Mouse (Mus musculus) 3T3-L1 (cell line): ENCODE measurements at regions not wholly inside any gene's neighbourhood (a gene's known extent, or its start where the extent isn't known, plus 50 kb on each side); places are given as distances from the start of the nearest gene placed in this dataset.

Source experiments
- DNase-seq: peaks from one replicate; pipeline ENCODE4 v3.0.0-alpha.2; 2015; ENCODE audit warnings: low read depth, low spot score

DNA sequence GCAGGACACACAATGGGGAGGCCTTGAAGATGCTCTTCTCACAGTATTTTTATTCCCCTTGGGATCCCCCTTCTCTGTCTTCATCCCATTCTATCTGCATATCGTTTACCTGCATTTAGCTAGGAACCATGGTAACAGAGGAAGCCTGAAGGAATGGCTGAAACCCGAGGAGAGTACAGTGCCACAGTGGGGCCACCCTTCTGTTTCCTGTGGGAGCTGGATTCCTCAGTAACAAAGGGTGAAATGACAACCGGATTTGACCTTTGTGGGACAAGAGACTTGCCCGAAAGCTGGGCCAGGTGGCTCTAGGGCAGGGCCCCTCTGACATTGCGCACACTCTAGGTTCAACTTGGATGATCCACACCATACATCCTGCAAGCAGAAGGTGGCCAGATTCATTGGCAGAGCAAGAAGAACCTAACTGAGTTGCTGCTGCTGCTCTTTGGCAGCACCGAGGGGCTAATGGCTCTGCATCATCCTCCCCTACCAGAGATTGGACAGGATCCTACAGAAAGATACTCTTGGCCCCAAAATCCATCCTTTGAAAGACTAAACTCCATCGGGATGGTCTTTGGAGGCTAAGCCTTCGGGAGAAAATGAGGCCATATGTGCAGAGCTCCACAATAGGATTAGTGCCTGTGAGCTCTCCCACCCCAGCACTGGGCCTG is 310.0 kb downstream of the Sox9 start:
- no peak for DNase-seq

DNA sequence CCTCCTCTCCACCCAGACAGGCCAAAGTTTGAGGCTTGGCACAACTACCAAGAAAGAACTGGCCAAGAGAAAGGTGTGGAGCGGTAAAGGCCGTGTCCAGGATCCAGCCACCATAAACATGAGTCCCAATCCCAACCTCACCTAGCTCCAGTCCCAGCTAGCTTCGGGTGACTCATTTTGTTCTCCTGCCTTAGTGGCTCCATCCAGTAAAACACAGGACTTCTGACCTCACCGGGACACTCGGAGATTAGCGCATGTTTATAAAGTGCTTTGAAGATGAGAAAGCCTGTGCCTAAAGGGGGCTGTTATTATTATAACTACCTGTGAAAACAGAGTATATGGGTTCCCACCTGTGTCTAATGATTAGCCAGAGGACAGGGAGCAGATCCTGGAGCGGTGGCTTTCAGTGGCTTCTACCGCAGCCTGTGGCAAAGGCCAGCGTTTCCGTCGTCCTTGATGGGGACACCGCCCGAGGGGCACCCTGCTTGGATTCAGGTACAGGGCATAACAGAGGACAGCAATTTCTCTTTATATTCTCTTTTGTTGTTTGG is 311.9 kb downstream of the Sox9 start:
- no peak for DNase-seq

DNA sequence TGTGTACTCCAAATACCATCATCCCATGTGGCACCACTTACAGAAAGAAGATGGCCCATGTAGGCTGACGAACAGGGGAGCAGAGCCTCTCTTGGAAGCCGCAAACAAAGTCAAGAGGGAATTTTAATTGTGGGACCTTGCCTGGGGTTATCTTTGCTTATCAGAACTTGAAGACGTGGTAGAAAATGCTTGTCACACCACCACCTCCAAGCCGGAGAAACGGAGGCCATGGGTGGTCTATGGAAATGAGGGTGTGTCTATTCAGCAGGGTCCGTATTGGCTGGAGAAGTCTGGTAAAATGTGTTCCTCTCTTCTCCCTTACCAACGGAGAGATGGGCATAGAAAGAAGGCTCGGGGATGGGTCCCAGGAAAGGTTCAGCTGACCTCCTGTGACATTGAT is 313.6 kb downstream of the Sox9 start:
- DNase-seq, result no peak

DNA sequence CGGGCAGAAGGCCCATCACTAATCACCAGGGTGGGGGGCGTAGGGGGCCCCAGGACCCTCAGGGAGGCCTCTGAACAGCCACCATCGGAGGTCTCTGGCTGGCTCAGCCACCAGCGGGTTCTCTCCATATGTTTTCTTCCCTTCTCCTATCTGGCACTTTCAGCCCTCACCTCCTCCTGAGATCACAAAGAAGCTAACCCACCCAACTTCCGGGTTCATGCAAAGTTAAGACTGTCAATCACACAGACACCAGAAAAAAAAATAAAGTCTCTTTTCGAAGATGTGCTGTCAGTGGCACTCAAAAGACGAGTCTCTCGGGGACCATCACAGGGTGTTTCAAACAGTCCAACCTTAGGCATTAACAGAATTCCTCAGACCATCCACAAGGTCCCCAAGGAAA is 314.2 kb downstream of the Sox9 start:
- no peak for DNase-seq

DNA sequence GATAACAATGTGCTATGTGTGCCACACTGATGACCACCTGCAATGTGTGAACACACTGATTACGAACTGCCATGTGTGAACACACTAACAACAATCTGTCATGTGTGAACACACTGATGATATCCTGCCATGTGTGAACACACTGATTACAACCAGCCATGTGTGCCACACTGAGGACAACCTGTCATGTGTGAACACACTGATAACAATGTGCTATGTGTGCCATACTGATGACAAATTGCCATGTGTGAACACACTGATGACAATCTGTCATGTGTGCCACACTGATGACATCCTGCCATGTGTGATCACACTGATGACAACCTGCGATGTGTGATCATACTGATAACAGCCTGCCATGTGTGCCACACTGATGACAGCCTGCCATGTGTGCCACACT is 316.3 kb downstream of the Sox9 start:
- no peak for DNase-seq

DNA sequence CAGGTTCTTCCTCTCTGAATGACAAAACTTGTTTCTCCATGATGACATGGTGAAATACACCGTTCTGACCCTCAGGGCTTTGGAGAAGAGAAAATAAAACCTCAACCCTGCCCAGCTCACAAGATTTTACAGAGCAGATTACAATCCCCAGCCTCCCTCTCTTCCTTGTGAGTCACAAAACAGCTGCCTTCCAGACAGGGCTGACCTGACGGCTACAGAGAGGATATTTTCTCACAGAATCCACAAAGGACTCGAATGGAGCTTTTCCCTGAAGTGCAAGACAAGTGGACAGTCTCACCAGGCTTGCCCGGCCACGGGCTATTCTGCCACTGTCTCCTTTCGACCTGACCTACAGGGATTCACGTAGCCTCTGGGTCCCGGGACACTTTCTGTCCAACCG is 318.8 kb downstream of the Sox9 start:
- DNase-seq, result peak; percentile 78

DNA sequence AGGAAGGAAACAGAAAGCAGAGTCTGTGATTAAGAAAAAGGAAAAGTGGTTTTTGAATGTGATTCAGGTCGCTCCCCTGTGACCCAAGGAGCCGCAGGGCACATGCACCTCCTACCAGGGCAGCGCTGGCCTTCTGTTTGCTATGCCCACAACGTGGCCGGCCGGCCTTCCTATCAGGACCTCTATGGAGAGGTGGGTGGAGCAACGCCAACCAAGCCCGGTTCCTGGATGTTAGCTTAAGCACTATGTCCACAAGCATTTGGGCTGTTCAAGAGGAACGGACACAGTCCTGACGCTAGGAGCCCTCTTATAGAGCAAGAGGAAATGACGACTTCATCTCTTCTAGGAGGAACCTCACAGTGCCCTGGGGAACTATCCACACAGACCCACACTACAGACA is 319.5 kb downstream of the Sox9 start:
- DNase-seq, result no peak

DNA sequence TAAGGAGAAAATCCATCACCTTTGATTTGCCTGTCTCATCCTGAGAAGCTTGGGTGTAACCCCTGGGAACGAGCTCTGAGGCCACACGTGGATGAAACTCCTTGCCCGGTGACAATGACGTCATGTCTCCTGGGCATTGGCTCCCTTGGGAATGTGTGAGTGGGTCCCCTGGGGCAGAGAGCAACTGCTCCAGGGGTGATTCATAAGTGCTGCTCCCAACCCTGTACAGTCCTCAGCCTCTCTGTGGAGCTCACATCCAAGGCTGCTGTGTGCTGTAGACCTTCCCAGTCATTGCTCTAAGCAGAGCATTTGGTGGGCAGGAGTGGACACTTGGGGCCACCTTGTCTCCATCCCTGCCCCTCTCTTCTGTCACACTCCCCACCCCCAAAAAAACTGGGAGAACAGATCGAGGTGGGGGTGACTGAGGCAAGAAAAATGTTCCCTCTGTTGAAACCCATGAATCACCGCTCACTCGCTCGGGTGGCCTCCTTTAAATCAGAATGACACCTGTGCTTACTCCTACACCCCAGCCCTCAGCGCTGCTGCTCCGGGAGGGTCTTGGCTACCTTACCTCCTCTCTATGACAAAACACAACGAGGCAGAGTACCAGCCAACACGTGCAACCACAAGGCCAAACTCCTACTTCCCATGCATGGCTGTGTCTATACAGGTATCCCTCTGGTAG is 321.3 kb downstream of the Sox9 start:
- peak; percentile 44 for DNase-seq

DNA sequence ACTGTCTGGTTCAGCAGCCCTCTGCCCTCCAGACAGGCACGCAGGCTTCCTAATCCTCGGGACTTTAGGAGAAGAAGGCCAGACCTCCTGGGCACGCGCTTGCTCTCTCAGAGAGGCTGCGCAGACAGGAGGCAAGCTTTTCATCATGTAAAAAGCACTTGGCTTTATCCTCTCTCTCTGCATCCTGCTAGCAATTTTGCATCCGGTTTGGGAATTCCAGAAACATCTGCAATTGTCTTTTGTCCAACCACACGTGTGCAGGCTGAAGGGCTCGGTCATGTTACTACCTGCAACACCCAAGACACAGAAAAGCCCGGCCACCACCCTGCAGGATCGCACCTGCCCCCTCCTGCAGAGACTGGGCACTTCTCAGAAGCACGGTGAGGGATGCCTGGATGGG is 323.3 kb downstream of the Sox9 start:
- no peak for DNase-seq

DNA sequence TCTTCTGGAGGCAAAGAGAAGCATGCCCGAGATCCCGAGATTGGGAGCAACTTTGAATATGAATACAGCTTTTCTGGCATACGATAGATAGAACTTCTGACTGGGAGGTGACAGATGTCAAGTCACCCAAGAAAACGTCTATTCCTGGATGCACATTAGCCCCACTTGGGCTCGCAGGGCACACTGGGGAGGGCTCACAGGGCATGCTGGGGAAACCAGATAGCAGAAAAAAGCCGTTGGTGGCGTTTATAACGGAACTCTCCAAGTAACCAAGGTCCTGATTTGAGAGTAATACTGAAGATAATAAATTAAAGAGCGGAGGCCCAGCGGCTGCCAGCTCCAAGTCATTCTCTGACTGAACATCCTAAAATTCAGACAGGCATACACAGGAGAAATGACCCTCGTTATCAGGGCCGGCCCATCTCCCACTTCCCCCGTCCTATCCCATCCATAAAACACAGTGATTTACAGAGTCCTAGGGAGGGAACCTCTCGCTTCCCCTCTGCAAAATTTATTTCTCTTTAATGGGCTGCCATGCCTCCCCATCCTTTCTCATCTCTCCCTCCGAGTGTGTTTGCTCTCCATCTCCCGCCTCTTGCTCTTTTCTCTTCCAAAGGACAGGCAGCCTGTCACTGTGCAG is 325.3 kb downstream of the Sox9 start:
- DNase-seq, result no peak

DNA sequence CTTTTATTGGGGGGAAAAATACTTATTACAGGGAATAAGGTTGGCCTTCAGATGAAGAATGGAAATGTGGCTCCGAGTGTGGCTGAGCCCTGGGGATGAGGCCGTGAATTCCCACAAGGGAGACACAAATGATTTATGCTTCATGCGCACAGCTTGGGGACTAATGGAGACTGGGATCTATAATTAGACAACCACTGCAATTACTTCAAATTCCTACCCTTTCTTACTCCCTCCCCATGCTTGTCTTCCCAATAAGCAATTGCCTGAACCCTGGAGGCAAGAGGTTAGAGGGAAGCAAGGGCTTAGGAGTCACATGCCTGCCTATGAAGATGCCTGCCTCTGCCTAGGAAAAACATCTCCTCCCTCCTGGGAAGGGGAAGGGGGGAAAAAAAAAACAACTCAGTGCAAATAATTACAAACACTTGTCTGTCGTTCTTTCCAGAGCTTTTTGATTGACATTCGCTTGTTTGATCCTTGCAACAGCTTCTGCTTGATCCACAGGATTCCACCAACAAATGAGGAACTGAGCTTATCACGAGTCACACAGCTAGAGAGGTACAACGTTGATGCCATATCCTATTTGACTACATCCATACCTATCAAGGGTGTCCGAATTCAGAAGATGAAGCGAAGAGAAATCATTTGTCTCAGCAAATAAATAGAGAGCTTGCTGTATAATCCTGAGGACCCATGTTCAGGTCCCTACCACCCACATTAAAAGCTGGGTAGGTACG is 326.1 kb downstream of the Sox9 start:
- DNase-seq, result no peak

DNA sequence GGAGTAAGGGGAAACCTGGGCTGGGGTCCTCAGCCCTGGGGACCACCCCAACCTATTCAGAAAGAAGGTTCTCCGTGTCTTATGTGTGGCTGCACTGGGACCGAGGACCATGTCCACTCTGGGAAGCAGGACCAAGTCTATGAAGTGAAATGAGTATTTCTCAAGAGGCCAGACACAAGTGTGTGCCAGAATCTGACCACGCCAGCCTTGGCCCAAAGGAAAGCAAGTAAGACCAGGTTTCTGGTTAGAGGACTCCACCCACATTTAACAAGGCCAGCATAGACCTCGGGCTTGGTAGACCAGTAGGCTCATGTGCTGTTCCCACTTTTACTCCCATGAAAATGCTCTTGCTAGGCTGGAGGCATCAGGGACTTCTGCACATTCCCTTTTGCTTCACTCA is 327.1 kb downstream of the Sox9 start:
- DNase-seq, result peak; percentile 39

DNA sequence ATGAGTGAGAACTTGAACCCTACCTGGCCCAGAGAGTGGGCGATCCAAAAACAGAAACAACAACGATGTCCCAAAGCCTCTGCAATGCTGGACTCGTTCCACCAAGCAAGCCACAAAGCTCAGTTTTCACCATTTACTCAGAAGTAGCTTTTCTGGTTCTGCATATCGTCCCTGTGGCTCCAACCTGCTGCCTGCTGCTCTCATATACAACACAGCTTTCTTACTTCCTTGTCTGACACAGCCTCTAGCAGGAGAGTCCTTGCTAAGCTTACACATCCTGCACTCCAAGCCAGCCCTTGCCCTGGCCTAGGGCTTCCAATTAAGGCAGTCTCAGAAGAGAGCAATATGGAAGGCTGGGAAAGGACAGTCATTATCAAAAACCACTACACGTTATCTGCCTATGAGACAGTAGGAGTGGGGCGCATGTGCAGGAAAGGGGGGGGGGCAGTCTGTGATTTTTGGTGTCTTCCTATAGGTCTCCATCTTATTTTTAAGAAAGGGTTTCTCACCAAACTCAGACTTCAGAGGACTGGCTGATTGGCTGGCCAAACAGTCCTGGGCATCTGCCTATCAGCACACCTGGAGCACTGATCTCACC is 331.3 kb downstream of the Sox9 start:
- DNase-seq, result no peak

DNA sequence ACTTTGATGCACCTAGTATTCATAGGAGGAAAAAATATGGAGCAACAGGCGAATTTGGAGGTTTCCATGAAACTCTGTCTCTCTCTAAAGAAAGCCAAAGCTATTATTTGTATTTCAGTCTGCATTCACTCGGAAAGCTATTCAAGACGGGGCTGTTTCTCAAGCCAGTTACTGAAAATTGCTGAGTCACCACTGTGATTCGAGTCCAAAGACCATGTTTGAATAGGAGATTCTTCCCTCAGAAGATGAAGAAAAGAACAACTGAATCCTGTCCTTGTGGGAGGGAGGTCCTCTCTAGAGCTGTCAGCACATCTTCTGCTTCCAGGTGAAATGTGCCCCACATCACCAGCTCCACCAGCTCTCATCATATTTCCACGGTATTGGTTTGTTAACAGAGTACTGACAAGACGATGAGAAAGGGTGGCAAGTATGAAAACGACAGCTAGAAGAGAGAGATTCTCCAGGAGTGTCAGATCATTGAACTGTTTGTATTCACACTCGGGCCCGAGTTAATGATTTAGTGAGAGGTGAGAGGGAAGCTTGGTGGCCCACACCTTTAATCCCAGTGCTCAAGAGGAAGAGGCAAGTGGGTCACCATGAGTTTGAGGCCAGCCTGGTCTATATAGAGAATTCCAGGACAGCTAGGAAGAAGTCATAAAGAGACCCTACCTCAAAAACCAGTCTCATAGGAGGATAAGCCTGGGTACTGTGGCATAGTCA is 335.3 kb downstream of the Sox9 start:
- peak; percentile 15 for DNase-seq

DNA sequence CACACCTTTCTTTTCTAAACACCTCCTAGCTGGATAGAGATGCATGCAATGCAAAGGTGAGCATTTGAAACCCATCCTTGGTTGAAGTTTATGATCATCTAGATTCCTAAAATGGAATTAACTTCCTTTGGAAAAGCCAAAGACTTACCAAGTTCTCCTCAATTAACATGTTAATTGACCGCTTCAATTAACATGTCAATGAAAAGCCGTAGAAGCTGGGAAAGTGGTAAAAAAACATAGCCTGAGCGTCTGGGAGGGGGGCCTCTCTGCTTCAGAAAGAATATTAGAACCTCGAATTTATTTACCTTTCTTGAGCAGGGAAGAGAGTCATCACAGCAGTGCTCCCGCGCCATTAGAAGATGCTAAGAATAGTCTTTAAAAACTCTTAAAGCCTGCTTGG is 338.5 kb downstream of the Sox9 start:
- DNase-seq, result no peak

DNA sequence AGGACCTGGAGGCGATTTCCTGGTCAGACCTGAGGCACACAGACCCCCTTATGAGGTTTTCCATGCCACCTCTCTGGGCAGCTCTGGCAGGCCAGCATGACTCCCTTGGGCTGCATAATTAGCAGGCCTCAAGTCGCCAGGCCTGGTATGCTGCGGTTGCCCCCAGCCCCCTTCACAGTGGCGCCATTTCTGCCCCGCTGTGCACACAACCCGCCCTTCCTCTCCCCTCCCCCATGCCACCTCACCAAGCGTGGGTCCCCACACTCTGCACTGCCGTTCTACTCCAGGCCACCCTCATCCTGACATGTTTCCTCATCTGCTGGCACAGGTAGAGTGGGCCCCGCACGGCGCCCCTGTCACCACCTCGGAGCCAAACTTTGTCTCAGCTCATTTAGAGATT is 339.3 kb downstream of the Sox9 start:
- no peak for DNase-seq

DNA sequence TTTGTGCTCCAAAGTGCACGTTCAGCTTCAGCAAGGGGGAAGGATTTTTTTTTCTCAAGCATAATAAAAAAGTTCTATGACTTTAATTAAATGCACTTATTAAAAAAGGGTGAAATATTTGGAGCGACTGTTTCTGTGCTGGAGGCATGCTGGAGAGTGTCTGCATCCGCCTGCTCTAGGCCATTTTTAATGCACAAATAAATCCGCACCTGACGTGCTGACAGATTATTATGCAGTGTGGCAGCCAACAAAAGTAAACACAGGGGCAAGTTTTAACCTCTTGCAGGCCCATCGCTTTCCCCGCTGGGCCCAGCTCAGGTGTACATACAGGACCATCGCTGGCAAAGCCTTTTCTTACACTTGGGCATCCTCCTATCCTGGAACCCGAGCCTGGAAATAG is 340.1 kb downstream of the Sox9 start:
- DNase-seq, result no peak

DNA sequence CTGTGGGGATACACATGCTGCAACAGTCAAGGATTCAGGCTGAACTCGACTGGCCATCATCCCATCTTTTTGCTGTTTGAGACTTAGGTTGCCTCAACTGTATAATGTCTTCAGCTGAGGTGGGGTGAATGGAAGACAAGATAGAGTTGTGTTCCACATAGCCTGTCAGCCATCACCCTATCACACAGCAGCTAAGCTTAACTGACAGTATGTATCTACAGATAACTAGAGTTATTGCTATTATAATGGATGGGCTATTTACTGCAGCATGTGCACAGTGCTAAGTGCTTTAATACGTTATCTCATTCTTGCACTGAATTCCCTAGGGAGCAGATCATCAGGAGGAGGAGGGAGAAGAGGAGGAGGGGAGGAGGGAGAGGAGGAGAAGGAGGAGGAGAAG is 340.9 kb downstream of the Sox9 start:
- DNase-seq, result no peak

DNA sequence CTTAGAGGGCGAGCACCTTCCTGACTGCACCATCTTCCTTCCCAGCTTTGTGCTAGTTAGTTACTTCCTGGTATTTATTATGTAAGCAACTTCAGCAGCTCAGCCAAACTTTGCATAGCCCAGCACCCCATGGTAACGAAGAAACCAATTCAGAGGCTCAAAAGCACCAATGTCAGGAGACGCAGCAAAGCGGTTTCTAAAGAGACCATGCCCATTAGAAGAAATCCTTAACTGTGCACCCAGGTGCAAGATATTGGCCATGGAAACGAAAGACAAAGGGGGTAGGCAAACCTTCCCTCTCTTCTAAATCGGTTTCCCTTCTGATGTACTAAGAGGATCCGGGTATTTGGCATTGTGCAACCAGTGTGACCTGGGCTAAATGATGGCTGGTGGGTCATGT is 343.8 kb downstream of the Sox9 start:
- no peak for DNase-seq

DNA sequence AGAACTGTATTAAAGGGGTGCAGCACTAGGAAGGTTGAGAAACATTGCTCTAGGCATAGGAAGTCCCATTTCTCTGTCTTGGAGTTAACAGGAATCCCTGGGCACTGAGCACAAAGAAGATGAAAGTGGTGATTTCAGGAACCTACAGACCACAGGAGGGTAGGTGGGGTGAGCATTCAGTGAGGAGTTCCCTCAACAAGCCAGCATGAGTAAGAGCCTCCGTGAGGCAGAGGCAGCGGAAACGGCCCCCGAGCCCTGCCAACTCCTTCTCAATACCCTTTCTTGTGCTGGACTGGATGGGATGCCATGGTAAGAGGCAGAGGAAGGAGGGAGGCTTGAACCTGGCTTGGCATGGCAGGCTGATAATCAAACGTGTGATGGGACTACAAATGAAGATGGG is 347.2 kb downstream of the Sox9 start:
- no peak for DNase-seq

DNA sequence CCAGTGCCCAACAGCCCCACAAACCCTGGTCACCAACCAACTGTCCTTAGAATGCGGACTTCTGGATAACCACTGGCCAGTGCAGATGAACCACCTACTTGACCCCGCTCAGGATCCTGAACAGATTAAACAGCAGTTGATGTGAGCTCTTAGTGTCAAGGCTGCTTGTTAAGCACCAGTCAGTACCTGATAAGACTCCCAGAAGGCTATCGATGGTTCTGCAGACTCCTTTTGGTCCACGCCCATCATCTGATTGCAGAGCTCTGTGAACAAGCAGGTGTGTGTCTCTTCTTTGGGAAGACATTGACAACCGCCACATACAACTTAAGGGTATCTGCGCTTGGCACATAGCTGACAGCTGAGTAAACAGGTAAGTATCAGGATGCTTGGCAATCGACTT is 348.0 kb downstream of the Sox9 start:
- no peak for DNase-seq
